Mouse (Mus musculus) E14TG2a.4 (cell line): ENCODE results near the gene Lsm12.

Experiments
- CTCF ChIP-seq: conservative IDR thresholded peaks from 2 replicates; pipeline ENCODE4 v1.5.1; 2014; ENCODE audit warnings: low read length
- POU5F1 ChIP-seq: IDR thresholded peaks from 2 replicates; pipeline ENCODE4 v1.6.1; 2014; ENCODE audit warnings: low read length, borderline replicate concordance

- no peak for TF ChIP-seq POU5F1
- TF ChIP-seq CTCF, result no peak
These were observed 5.8 kb upstream of the Lsm12 start for GRCm38 (mm10) chr11:102190848-102191247.
